Mouse (Mus musculus) forebrain, embryonic 14.5 days (tissue): ENCODE results near the gene Bcl6. TPM values are rescaled to one million over a fixed set of nuclear protein-coding genes. Genes with fewer than 3 reads are reported as not detected.
A peak's percentile ranks its signal among the peaks of the same experiment; 100 is the strongest.

ENCODE experiments used
- ATAC-seq: fragments of 200-750 bp; cut with Nextera tagmentation; 2 replicates; pipeline ENCODE4 v1.8.0; 2017; ENCODE audit warnings: mild to moderate bottlenecking, moderate library complexity
- DNase-seq: peaks from one replicate; pipeline ENCODE4 v3.0.0-alpha.2; 2015; ENCODE audit warnings: low spot score
- H3K27ac ChIP-seq: fragments of 300-500 bp; sonication (generic); 2 replicates; pipeline ENCODE4 v1.5.1; 2014; ENCODE audit warnings: low read depth, mild to moderate bottlenecking, control low read depth, low read length, moderate library complexity
- H3K27me3 ChIP-seq: fragments of 300-500 bp; sonication (generic); replicated peaks from 2 replicates; pipeline ENCODE4 v1.6.1; 2014; ENCODE audit warnings: low read length, control low read depth, mixed read lengths; ENCODE audit not compliant: control insufficient read depth, insufficient read depth
- H3K36me3 ChIP-seq: fragments of 300-500 bp; sonication (generic); 2 replicates; pipeline ENCODE4 v1.6.1; 2014; ENCODE audit warnings: low read length, control low read depth; ENCODE audit not compliant: control insufficient read depth, insufficient read depth
- H3K4me1 ChIP-seq: fragments of 300-500 bp; sonication (generic); 2 replicates; pipeline ENCODE4 v1.6.1; 2014; ENCODE audit warnings: antibody characterized with exemption, low read length, control low read depth; ENCODE audit not compliant: control insufficient read depth, insufficient read depth
- H3K4me2 ChIP-seq: fragments of 300-500 bp; sonication (generic); 2 replicates; pipeline ENCODE4 v1.6.1; 2014; ENCODE audit warnings: mild to moderate bottlenecking, control low read depth, low read length
- H3K4me3 ChIP-seq: fragments of 300-500 bp; sonication (generic); 2 replicates; pipeline ENCODE4 v1.5.1; 2014; ENCODE audit warnings: low read depth, low read length, control low read depth
- H3K9ac ChIP-seq: fragments of 300-500 bp; sonication (generic); 2 replicates; pipeline ENCODE4 v1.6.1; 2014; ENCODE audit warnings: mild to moderate bottlenecking, low read length, control low read depth, moderate library complexity
- H3K9me3 ChIP-seq: fragments of 300-500 bp; sonication (generic); replicated peaks from 2 replicates; pipeline ENCODE4 v1.6.1; 2016; ENCODE audit warnings: low read length, control low read depth, mixed read lengths; ENCODE audit not compliant: control insufficient read depth
- whole genome bisulfite sequencing: fragments of 180-500 bp; shearing (Covaris S2); extraction: QIAGEN DNeasy Blood & Tissue Kit; methylation state at CpG from one replicate; pipeline ENCODE4 v1.1.7; 2014; 5-methylcytosine and 5-hydroxymethylcytosine counted together
- polyA plus RNA-seq: library from polyadenylated mRNA; unstranded; fragments of >200 nt; fragmentation: Nextera tagmentation; extraction: Ambion mirVana; gene quantifications from 2 replicates; pipeline ENCODE4 v1.2.1, GENCODE M21; 2014

Bcl6 gene
- polyA plus RNA-seq, 1 experiment from 2014 or later, result 1.3 TPM

DNA sequence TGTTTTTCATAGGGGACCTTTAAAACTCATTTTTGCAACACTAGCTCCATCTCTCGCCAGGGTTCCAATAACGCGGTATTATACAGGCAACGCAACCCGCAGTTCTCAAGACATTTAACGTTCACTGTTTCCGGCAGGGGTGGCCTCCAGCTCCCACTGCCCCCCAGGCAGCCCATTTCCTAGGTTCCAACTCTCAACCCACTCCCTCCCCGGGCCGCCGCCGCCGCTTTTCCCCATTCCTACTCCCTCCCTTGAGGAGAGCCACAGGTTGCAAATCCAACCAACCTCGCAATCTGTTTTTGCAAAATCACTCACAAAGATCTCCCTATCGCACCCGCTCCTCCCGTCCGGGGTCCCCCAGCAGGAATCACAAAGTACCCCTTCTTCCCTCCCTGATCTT lies 1.8 kb downstream of the Bcl6 start:
- Histone ChIP-seq H3K27ac (peak overlapping the region; percentile 98), H3K4me3 (peak overlapping the region; percentile 72), H3K9me3 (no peaks in the 10 kb centered on the region), H3K4me1 (peaks cover 30% of the 10 kb centered on the region), H3K4me2 (peak overlapping the region; percentile 88), H3K27me3 (peaks cover 3% of the 10 kb centered on the region; the same call in 1 of the 2 replicates), H3K9ac (peak overlapping the region; percentile 88), H3K36me3 (no peaks in the 10 kb centered on the region)
- ATAC-seq (no peak), DNase-seq (peak; percentile 36)
- WGBS, result under 1% methylated on average over 17 of the region's 17 CpGs

DNA sequence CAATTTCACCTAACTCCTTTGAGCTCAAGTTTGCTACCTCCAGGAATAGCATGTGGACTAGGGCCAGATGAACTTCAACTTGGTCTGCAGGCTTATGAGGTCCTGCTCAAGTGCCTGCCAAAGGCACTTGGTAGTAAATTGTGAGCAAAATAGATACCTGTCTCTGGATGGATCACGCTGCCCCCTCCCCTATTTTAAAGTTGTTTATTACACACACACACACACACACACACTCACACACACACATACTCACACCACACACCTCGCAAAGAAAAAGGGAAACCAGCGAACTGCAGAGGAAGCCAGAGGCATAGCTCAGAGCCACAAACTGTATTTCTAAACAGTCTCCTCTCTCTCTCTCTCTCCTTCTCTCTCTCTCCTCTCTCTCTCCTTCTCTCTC lies 2.5 kb downstream of the Bcl6 start:
- 1% methylated on average over 3 of the region's 3 CpGs for WGBS
- peak; percentile 31 for DNase-seq
- H3K36me3 ChIP-seq, result no peaks in the 10 kb centered on the region
- no peaks in the 10 kb centered on the region for H3K9me3 ChIP-seq
- H3K27ac ChIP-seq, result peak overlapping the region; percentile 44; the same call in 1 of the 2 replicates
- no peak for ATAC-seq
- peak overlapping the region; percentile 72 for H3K4me3 ChIP-seq
- H3K9ac ChIP-seq, result peak overlapping the region; percentile 88
- peaks cover 10% of the 10 kb centered on the region for H3K27me3 ChIP-seq
- H3K4me2 ChIP-seq, result peak overlapping the region; percentile 88
- H3K4me1 ChIP-seq, result peaks cover 36% of the 10 kb centered on the region

DNA sequence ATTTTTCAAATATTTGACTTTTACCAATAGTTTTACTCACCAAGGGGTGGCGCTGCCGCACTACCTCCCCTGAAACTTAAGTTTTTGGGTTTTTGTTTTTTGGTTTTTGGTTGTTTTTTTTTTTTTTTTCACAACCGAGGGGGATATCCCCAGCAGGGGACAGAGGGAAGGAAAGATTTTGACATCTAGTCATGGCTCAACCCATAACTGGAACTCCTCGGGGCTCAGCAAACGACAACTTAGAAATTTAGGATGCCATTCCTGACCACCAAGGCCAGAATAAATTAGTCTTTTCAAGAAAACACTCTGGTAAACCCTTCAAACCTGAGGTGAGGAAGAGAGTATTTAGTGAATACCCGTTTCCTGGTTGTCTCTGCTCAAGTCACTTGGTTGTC lies 3.2 kb downstream of the Bcl6 start:
- Histone ChIP-seq H3K27ac (no peak overlapping the region), H3K27me3 (peaks cover 16% of the 10 kb centered on the region), H3K9ac (no peak overlapping the region), H3K4me3 (peak overlapping the region; percentile 72; the same call in 1 of the 2 replicates), H3K36me3 (no peaks in the 10 kb centered on the region), H3K9me3 (no peaks in the 10 kb centered on the region), H3K4me2 (peak overlapping the region; percentile 88), H3K4me1 (peaks cover 35% of the 10 kb centered on the region)
- no peak for ATAC-seq
- WGBS, result 3% methylated on average over 6 of the region's 6 CpGs
- DNase-seq, result peak; percentile 56

- H3K27ac ChIP-seq, result no peak overlapping the region
- peak overlapping the region; percentile 52 for H3K9ac ChIP-seq
- WGBS, result under 1% methylated on average over 22 of the region's 22 CpGs
- H3K27me3 ChIP-seq, result peaks cover 21% of the 10 kb centered on the region
- ATAC-seq (no peak), DNase-seq (peak; percentile 70)
- H3K36me3 ChIP-seq, result no peaks in the 10 kb centered on the region
- peaks cover 30% of the 10 kb centered on the region for H3K4me1 ChIP-seq
- no peaks in the 10 kb centered on the region for H3K9me3 ChIP-seq
- H3K4me2 ChIP-seq, result peak overlapping the region; percentile 88
- peak overlapping the region; percentile 72 for H3K4me3 ChIP-seq
Observed at GRCm38 (mm10) chr16:23984760-23985466, 3.7 kb downstream of the Bcl6 start.

GRCm38 (mm10) chr16:23984183-23984582 lies 4.5 kb downstream of the Bcl6 start:
- peaks cover 29% of the 10 kb centered on the region for H3K4me1 ChIP-seq
- ATAC-seq (peak; percentile 43), DNase-seq (peak; percentile 89)
- H3K9me3 ChIP-seq, result no peaks in the 10 kb centered on the region
- H3K27ac ChIP-seq, result no peak overlapping the region
- H3K9ac ChIP-seq, result peak overlapping the region; percentile 52
- H3K4me2 ChIP-seq, result peak overlapping the region; percentile 88
- H3K4me3 ChIP-seq, result peak overlapping the region; percentile 72
- H3K27me3 ChIP-seq, result peaks cover 29% of the 10 kb centered on the region
- H3K36me3 ChIP-seq, result no peaks in the 10 kb centered on the region
- whole genome bisulfite sequencing, result under 1% methylated on average over 22 of the region's 22 CpGs

DNA sequence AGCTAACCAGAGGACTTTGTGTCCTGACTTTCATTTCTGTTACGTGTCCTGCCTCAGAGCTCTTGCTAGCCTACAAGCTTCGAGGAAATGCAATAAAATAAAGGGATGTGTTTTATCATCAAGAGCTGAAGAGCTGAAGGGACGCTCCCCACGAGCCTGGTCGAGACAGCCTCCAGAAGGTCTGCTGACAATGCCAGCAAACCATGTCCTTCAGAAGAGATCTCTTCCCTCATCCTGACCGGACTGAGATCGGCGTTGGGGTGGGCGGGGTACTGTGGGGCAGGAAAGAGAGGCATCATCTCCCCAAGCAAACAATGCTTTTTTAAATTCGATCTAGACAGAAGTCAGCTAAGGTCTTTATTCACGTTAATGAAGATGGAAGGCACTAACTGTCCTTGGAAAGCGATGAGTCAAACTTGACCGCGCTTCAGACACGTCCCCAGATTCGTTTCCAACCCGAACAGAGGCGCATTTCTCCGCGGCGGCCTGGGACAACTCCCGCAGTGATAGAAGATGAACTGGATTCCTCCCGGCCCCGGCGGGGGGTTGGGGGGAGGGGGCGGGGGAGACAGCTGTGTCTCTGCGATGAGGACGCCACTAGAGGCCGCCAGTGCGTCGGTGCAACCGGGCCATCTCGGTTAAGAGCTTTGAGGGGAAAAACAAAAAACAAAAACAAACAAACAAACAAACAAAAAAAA lies 5.6 kb downstream of the Bcl6 start:
- peaks cover 32% of the 10 kb centered on the region for H3K27me3 ChIP-seq
- peak overlapping the region; percentile 67 for H3K4me2 ChIP-seq
- 0 out of 2 replicates have a peak, but pooled peaks have one; percentile 6 for ATAC-seq
- H3K4me1 ChIP-seq, result peaks cover 29% of the 10 kb centered on the region
- peak; percentile 75 for DNase-seq
- no peaks in the 10 kb centered on the region for H3K36me3 ChIP-seq
- peak overlapping the region; percentile 52 for H3K9ac ChIP-seq
- H3K27ac ChIP-seq, result 0 out of 2 replicates have a peak overlapping the region, but pooled peaks have one; percentile 17
- under 1% methylated on average over 33 of the region's 33 CpGs for WGBS
- H3K9me3 ChIP-seq, result no peaks in the 10 kb centered on the region
- peak overlapping the region; percentile 33 for H3K4me3 ChIP-seq

DNA sequence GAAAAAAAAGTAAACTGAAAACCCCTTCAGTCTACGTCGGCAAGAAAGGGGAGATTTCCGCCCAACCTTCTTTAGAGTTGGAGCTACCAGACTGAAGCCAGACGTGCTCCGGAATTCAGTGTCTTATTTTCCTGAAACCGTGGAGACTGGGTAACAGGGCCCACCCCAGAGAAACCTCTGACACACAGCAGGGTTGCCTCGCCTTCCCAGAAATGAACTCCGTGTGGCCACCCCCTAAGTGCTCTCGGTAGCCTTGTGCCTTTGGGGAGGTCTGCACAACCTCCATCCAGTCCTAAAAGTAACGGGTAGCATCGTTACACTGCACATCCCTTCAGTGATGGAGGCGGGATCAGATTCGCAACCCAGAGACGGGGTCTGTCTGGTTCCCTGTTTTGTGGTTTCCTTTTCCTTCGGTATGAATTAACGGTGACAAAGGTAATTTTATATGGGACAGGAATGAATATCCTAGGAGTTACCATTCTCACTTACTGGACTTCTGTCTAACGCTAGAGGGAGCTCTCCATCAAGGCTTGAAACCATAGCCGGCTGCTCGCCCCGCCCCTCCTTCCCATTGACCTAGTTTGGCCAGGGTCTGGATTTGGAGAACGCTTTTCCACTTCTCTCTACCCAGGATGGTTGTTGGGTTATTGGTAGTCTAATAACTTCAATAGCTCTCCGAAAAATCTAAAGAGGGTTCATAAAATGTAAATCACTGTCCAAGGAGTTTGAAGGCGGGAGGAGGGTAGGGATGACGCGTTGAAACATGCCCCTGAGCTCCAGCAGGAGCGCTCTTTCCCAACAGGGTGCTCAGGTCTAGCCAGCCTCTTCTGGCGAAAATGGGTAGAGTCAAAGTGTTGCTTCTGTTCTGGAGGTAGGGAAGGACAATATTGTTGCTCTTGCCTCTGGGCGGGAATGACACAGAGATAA lies 6.5 kb downstream of the Bcl6 start:
- Histone ChIP-seq H3K27ac (0 out of 2 replicates have a peak overlapping the region, but pooled peaks have one; percentile 17), H3K9ac (peak overlapping the region; percentile 52; the same call in 1 of the 2 replicates), H3K4me3 (peak overlapping the region; percentile 33), H3K36me3 (no peaks in the 10 kb centered on the region), H3K27me3 (peaks cover 32% of the 10 kb centered on the region), H3K9me3 (no peaks in the 10 kb centered on the region), H3K4me2 (peak overlapping the region; percentile 67), H3K4me1 (peaks cover 29% of the 10 kb centered on the region)
- DNase-seq, result peak; percentile 93
- ATAC-seq, result peak; percentile 74
- 2% methylated on average over 28 of the region's 28 CpGs for WGBS

- Histone ChIP-seq H3K4me2 (peak overlapping the region; percentile 67), H3K27me3 (peaks cover 32% of the 10 kb centered on the region), H3K9ac (peak overlapping the region; percentile 52), H3K36me3 (no peaks in the 10 kb centered on the region), H3K4me3 (peak overlapping the region; percentile 33), H3K9me3 (no peaks in the 10 kb centered on the region), H3K4me1 (peaks cover 26% of the 10 kb centered on the region), H3K27ac (no peak overlapping the region)
- DNase-seq (peak; percentile 30), ATAC-seq (no peak)
- 1% methylated on average over 30 of the region's 32 CpGs for WGBS
Observed at GRCm38 (mm10) chr16:23980991-23981720, 7.5 kb downstream of the Bcl6 start.
